Mouse (Mus musculus) right cerebral cortex, postnatal 4 days (tissue): Measurements from ENCODE around the gene Mbd4.

Experiments used
- DNase-seq: peaks from one replicate; pipeline ENCODE4 v3.0.0-alpha.2; 2022

The Mbd4 gene

DNA sequence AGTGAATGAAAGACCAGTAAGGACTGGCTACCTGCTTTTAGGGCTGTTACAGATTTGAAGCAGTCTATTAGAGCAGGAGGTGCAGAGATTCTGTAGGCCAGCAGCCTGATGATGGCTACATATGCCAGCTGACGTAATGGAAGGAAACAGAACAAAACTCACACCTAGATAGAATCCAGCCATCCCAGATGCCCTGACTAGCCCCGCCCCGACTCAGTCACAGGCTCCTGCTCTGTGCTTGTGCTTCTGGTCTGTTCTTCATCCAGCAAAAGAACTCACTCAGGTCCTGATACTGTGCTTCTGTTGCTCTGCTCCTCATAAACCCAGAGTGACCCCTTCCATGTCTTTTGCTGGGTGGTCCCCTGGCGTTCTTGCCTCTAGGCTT is 3.2 kb upstream of the Mbd4 start:
- DNase-seq, result no peak

GRCm38 (mm10) chr6:115855733-115856360 is 2.7 kb upstream of the Mbd4 start:
- no peak for DNase-seq

- no peak for DNase-seq
Measured at GRCm38 (mm10) chr6:115854432-115854831, 1.3 kb upstream of the Mbd4 start.

- no peak for DNase-seq
Measured at GRCm38 (mm10) chr6:115853985-115854384, 814 bp upstream of the Mbd4 start.

DNA sequence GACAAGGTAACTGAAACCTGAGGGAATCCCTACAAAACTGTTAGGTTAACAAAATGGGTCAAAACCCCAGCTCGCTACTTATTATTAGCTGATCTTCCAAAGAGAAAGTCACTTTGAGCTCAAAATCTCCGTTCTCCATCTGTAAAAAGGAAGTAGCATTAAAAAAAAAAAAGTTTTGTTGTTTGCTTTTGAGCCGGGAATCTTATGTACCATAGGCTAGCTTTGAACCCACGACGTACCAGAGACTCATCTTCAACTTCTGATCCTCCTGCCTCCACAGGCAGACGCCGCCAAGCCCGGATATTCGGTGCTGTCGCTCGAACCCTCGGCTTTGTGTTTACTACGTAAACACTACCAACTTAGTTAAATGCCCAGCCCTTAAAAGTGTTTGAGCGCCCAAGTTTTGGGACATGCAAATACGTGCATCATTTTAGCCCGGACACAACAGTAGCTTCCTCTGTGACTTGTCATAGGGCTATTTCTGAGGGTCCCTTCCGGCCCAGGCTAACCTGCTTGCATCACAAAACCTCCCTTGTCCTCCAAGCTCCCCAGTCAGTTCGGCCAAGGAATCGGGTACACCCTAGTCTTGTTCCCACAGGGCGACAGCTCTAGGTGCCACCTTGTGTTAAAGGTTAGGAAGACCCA is 603 bp downstream of the Mbd4 start:
- DNase-seq, result no peak

DNA sequence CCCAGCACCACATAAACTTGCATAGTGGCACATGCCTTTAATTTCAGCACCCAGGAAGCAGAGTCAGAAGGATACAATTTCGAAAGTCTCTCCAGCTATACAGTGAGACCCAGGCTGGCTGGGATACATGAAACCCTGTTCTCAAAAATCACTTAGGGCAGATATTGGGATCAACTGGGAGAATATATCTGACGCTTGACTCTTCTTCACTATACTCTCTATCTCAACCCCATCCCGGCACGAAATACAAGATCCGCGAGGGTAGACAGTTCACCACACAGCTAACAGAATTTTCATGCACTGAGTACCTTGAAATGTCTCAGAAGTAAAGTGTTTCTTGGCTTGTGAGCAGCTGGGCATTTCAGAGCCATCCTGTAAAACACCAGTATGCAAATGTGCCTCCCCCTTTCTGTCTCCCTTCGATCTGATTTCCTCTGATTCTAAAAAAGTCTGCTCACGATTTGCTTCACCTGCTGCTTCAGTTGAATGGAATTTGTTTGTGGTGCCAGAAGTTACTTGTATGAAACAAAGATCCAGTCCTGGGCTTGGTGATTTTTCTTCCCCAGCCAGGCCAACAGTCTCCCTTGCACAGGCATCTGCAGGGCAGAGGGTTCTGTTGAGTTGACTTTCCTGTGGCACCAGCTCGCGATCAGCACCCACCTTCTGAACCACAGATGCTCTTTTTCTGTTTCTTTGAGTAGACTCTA is 4.4 kb downstream of the Mbd4 start:
- DNase-seq, result no peak

DNA sequence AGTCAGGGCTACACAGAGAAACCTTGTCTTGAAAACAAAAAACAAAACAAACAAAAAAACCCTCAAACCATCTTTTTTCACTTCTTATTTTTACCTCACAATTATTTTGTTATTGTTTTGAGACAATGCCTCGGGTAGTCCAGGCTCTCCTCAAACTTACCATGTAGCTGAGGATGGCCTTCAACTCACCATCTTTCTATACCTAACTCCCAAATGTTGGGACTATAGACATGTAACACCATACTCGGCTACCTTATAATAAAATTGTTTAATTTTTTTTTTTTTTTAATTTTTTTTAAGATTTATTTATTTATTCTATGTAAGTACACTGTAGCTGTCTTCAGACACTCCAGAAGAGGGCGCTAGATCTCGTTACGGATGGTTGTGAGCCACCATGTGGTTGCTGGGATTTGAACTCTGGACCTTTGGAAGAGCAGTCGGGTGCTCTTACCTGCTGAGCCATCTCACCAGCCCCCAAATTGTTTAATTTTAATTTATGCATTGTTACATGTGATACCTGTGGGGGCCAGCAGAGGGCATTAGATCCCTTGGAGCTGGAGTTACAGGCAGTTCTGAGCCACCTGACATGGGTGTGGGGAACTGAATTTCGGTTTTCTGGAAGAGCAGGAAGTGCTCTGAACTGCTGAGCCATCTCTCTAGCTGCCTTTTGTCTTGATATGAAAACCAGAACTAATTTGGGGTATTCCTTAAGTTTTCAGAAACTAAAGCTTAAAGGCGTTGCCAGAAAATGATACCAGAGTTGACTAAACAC is 6.3 kb downstream of the Mbd4 start:
- peak; percentile 66 for DNase-seq

DNA sequence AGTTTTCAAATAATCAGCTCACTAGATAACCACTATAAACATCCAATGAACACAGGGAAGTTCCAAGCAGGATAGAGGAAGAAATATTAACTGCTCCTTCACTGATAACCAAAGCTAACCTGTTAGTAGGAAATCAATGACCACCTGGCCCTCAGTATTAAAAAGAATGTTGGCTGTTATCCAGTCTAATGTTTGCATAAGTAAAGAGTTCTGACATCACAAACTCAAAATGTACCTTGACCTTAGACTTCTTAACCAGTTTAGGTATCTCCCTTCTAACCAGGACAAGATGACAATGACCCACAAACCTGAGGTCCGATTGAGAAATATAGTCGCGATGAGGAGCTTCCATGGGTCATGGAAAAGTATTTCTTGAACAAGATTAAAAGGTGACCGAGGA is 8.2 kb downstream of the Mbd4 start:
- DNase-seq, result no peak

DNA sequence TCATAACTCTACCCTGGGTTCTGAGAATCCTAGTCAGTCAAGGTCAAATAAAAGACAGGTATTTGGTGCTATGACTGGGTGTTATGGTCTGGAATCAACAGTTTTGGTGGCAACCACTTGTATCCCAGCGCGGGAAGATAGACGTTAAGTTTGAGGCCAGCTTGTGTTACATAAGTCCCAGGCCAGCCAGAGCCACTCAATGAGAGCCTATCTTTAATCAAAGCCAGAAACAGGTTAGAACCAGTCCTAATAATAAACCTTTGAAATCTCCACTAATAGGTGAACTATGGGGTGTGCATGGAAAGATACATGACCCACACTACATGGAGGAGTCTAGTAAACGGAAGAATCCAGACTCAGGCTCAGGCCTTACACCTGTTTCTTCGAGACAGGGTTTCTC is 14.4 kb downstream of the Mbd4 start:
- DNase-seq, result no peak

GRCm38 (mm10) chr6:115838161-115838597 is 15.0 kb downstream of the Mbd4 start, which contains the start of gene Efcab12:
TSS of gene Efcab12 (minus strand) at chr6:115838412.
- peak; percentile 55 for DNase-seq

GRCm38 (mm10) chr6:115833861-115834260 is 19.3 kb downstream of the Mbd4 start:
- DNase-seq, result no peak

- no peak for DNase-seq
Measured at GRCm38 (mm10) chr6:115832152-115832850, 20.9 kb downstream of the Mbd4 start.

DNA sequence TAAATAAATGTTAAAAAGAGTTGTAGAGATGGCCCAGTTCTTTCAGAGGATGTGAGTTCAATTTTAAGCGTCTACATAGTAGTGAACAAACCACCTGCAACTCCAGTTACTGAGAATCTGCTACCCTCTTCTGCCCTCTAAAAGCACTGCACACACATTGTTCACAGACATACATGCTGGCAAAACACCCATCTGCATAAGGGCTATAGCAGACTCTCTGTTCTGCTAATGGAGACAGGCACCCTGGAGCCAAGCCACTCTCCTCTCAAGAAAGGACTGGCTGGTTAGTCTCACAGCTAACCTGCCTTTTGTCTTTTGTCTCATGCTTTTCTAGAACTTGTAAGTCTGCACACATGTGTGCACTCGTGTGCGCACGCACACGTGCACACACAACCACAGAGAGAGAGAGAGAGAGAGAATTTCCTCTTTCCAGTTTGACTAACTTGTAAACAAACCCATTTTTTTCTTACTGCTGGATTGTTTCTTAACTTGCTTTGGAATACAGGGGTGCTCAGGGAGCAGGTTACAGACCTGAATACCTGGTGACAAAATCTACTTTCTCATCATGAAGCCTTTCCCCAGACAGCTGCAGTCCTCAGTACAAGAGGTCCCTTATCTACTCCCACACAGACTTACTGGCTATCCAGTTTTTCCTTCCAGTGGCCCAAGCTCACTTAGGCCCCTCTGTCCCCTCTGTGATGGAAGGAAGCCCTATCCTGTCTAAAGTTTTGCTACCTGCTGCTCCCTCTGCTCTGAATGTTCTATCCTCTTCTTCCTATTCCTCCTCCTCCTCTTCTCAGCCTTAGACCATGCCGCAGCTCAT is 22.2 kb downstream of the Mbd4 start:
- DNase-seq, result no peak

DNA sequence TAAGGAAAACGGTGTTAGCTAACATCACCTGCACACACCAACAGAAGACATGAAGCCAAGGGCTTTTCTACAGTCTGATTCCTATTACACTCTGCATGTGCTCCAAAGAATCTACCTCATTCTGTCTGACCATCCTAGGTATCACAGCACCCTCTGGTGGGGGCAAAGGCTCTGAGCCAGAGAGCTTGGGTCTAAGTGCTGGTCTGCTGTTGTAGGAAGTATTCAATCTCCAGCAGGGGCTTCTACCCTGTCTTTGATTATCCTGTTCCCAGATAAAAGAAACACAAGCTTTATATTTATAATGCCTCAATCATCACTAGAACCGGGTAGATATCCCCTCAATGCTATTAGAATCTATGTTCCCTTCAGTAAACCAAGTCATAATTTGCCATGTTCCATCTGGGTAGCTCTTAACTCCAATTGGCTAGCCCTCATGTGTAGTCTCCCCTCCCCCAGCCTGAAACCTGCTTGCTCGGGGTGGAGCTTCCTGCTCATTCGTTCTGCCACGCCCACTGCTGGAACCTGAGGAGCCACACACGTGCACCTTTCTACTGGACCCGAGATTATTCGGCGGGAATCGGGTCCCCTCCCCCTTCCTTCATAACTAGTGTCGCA is 29.2 kb downstream of the Mbd4 start:
- DNase-seq, result peak; percentile 35

GRCm38 (mm10) chr6:115821216-115821993 is 31.8 kb downstream of the Mbd4 start:
- no peak for DNase-seq

DNA sequence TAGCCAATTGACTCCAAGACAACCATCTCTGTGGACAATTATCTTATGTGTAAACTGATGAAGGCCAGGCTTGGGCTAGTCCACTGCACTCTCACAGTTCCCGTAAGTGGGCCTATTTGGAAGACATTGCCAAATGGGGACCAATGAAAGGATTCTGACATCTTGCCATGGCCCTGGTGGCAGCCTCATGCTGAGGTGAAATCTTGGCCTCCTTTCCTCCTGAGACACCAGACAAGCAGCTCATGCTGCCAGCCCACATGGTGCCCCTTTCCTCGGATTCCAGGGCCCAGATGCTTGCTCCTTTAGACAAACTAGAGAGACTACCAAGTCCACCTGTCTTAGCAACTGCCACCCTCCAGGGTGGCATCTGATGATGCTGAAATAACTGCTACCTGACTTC is 35.0 kb downstream of the Mbd4 start:
- DNase-seq, result no peak

GRCm38 (mm10) chr6:115815041-115815440 is 38.1 kb downstream of the Mbd4 start:
- no peak for DNase-seq

GRCm38 (mm10) chr6:115814104-115814503 is 39.1 kb downstream of the Mbd4 start:
- DNase-seq, result peak; percentile 62

GRCm38 (mm10) chr6:115811606-115812005 is 41.6 kb downstream of the Mbd4 start:
- DNase-seq, result no peak

DNA sequence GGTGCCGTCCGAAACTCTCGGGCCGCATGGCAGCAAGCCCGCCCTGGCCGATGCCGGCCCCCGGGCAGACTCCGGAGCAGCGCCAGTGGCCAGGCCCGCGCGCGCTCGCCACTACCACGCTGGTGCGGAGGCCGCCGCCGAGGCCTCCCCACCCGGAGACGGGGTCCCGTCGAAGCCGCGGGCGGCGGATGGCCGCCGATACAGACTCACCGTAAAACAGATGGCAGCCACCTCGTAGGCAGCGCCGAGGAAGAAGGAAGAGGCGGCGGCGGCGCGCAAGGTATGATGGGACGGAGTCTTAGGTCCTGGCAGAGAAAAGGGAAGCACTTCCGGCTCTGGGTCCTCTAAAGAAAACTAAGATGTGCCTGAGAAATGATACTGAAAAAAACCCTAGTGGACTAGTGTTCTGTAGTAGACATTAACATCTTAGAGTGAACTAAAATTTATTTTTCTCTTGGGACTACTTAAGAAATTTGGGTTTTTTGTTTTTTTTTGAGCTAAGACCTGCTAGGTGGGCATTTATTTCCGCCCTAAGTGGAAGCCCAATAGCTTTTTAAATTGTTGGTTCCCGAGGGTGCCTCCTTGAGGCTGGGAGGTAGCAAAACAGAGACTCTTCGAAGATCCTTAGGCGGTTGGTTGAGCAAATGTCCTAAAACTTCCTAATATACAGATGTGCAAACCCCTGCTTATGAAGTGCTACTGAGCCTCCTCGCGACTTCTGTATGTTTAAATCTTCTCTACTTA is 44.5 kb downstream of the Mbd4 start, which contains the start of gene Rpl32:
Rpl32 (minus strand) TSS at position 260 of the 744 bp plus-strand sequence.
- peak; percentile 81 for DNase-seq
